Mouse (Mus musculus) gonadal fat pad, adult 2 months (tissue): ENCODE measurements around the gene 4930595D18Rik. TPM values are rescaled to one million over a fixed set of nuclear protein-coding genes. Genes with fewer than 3 reads are reported as not detected.

Experiments used
- DNase-seq: peaks from one replicate; pipeline ENCODE4 v3.0.0-alpha.2; 2012; ENCODE audit warnings: low read depth
- polyA plus RNA-seq: library from polyadenylated mRNA; depleted of rRNA; stranded (reverse); fragments of >200 nt; gene quantifications from 2 replicates; pipeline ENCODE4 v1.2.3, GENCODE M21; 2012; rRNA removed

Gene 4930595D18Rik
- polyA plus RNA-seq, 1 experiment: not detected

DNA sequence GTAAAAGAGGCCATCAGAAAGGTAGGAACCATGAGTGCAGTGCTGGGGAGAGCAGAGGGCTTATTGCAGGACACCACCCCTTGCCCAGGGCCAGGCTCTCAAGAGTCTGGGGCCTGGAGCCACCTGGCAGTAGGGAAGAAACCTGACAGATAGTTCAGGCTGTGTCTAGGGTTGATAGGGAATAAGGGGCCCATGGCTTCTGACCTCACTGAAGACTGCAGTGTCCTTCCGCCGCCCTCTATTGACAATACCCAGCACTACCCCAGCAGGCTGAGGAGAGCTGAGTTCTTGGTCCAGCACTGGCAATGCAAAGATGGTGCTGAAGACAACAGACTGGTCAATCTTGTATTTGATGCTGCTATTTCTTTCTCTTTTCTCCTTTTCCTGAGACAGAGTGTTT, 47.2 kb downstream of the 4930595D18Rik start:
- no peak for DNase-seq

DNA sequence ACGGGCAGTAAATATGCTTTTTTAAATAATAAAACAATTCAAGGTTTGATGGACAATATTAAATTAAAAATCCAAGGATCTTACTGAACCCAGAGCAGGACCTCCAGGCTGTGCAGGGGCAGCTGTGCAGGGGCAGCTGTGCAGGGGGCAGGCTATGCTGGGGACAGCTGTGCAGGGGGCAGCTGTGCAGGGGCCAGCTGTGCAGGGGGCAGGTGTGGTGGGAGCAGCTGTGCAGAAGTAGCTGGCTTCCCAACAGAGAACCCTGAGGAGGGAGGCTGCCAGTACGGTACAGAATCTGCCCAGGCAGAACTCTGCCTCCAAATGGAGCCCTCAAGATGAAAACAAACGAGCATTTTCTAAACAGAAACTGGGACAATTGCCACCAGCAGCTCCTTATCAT, 48.3 kb downstream of the 4930595D18Rik start:
- DNase-seq: no peak

DNA sequence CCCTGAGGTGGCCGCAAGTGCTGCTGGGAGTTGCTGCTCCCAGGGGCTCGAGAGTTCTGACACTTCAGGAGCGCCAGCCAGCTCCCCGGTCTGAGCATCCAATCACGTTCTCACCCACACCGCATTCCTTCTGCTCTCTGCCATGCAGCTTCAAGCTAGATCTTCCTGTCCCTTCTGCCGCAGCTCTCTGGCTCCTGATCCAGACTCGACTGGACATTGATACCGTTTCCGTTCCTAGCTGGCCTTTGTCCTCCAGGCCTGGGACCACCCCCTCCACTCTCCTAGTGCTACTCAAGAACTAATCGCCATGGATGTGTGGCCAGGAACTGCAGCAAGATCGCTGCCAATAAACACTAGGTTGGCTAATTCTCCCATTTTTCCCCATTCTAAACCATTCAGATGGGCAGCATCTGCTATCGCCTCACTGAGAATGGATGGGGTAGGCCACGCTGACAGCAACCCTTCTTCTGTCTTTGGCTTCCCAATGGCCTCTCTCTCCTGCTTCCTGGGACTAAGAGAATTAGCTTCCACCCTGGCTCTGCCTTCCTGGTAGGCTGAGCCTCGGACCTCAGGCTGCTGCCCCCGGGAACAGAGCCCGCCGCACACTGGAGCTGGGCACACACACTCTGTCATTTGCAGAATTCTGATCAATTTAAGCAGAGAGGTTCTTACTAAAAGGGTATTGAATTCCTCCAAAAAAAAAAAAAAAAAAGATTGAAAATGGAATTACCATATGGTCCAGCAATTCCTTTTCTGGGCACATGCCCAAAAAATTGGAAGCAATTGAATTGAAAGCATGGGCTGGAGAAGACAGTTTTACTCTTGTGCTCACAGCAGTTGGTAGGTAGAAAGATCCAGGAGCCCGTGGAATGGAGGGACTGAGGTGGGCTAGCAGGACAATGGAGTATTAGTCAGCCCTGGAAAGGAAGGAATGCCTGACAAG, 49.2 kb downstream of the 4930595D18Rik start:
- no peak for DNase-seq

DNA sequence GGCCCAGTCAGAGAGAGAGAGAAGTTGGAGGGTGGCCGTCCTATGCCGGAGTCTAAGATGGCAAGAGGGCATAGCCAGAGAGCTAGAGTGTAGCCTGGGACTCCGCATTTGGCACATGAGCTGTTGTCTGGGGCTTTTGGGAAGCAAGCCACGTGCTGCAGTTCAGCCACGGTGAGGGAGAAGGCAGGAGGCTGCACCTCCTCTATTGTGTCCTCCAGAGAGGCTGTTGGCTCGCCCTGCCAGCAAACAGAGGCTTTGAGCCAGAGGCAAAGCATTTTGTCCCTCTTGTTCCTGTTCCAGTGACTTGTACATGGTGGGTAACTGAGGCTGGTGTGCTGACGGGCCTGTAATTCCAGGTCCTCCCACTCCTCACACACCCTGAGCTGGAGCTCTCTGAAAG, 50.1 kb downstream of the 4930595D18Rik start:
- no peak for DNase-seq

DNA sequence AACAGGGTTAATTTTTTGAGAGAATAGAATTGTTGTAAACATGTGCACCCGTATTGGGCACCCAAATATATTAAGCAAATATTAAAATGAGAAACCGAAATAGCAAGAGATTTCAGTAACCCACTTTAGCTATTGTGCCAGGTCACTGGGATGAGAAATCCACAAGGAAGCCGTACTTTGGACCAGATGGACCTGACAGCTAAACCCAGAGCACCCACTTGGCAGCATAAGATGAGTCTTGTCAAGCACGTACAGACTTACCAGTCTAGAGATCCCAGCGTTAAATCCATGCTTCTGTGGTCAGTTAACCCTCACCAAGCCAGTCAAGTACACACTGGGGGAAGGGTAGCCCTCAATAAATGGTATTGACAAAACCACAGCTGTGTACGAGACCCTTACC, 58.6 kb downstream of the 4930595D18Rik start:
- DNase-seq: no peak

DNA sequence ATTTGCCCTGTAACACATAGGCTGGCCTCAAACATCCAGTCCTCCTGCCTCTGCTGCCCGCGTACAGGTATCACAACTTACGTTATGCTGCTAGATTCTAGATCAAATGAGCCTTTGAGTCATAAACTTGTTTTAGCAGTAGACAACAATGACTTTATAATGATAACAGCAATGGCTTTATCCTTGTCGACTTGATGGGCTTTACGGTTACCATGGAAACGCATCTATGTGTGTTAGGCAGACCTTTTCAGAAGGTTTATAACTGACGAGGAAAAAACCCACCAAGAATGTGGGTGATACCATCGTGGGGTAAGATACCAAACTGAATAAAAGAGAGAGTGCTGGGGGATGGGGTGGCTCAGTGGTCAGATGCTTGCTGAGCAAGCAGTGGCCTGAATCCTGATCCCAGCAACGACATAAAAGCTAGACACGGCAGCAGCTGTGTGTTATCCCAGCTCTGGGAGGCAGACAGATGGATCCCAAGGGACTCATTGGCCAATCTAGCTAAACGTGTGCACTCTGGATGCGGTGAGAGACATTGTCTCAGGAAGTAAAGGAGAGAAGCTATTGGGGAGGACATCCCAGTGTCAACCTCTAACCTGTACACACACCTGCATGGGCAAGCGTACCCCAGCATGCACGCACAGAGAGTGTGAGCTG, 59.6 kb downstream of the 4930595D18Rik start:
- no peak for DNase-seq

DNA sequence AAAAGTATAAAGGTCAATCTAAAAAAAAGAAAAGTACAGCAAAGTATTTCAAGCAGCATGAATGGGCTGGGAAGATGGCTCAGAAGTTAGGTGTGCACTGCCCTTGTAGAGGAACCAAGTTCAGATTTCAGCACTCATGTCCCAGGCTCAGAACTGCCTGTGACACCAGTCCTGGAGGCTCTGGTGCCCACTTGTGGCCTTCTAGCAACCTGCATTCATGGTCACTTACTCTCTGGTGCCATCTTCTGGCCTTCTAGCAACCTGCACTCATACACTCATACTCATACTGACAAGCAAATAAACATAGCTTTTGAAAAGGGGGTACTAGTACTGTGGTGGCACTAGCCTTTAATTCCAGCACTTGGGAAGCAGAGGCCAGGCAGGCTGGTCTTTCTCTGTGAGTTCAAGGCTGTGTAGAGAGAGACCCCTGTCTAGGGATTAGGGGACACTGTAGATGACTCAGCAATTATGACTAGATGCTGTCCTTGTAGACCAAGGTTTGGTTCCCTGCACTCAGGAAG, 61.9 kb downstream of the 4930595D18Rik start:
- DNase-seq: no peak

DNA sequence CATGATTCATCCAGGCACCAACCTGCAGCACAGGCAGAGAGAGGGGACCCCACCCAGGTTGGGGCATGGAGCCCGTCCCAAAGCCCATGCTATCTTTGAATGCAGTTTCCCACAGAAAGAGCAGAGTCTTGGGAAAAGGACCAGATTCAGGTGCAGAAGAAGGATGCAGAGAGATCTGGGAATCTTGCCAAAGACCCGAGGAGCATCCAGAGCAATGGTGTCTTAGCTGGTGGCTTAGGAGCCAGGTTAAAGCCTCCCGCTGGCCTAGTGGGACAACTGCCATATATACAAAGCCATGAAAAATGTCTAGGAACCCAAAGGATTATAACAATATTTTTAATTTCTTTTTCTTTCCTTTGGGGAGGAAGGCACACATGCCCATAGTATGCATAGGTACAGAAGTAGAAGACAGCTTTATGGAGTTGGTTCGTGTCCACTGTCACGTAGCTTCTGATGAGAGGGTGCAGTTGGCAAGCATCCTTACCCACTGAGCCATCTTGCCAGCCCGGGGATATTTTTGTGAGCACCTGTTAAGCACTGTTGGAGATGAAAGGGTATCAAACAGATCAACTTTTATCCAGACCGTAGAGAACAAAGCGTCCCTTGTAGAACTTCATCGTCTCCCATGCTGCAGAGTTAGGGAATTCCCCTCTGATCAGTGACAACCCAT, 63.2 kb downstream of the 4930595D18Rik start:
- no peak for DNase-seq

DNA sequence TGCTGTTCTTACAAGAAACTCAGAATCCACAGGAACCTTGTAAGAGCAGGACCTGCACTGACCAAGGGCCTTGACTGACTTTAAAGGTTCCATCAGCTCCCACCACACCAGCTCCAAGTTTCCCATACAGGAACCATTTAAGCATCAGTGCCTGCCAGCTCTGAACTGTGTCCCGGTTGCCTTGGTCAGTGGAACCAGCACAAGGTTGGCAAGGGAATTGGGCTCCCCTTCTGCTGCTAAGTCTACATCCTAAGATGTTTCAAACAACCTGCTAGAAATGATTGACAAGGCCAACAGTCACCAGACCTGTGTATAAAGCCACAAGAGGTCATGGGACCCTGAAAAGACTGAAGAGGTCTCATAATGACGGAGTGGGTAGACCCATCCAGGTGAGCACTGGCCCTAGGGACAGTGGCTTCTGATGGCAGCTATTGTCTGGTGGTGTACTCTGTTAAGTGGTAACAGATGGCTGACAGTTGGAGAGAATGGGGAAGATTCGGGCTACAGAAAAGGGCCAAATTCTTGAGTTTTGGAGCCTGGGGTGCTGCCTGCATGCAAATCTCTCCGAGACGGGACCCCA, 64.7 kb downstream of the 4930595D18Rik start:
- DNase-seq: no peak

DNA sequence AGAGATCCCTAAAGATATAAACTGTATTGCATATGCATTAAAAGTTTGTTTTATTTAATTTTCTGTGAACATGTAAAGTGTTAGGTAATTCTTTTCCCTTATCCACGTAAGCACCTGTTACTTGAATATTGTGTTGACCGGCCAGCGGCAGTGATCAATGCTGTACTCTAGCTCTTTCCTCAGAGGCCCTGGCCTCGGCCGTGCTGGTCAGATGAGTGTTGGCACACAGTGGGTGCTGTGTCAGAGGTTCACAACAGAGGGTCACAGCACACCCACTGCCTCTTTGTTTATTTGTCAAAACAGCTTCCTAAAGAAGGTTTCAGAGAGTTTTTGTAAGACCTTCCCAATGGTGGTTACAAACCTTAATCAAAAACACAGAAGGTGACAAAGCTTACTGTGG, 69.7 kb downstream of the 4930595D18Rik start:
- DNase-seq: no peak

DNA sequence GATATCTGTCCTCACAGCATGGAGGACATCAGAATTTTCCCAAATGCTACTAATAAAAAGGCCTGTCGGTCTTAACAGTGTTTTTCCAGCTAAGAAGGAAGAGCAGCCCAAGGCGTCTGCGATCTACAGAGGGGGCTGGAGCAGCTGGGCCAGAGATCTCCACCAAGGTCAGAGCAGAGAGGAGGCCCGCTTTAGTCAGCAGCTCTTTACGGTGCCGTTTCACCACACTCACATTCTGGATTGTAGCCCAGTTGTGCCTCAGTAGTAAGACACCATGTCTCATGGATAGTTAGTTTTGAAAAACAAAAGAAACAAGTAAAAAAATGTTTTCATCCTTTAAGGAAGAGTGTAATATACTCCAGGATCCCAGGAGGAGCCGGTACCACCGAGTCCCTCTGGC, 73.1 kb downstream of the 4930595D18Rik start:
- DNase-seq: no peak

Other genes with a start within 250 kb of the 4930595D18Rik start
- 31.7 and 34.5 TPM in 2 replicates for gene Ankrd9, start 205.5 kb downstream of the 4930595D18Rik start, polyA plus RNA-seq
- 7.6 and 15.2 TPM in 2 replicates for gene Rcor1, start 145.1 kb downstream of the 4930595D18Rik start, polyA plus RNA-seq
- gene Traf3, start 18.1 kb downstream of the 4930595D18Rik start, polyA plus RNA-seq: 13.1 and 14.5 TPM in 2 replicates
- 0.38 and 0.71 TPM in 2 replicates for gene Amn, start 86.6 kb upstream of the 4930595D18Rik start, polyA plus RNA-seq
- gene Cdc42bpb, start 193.2 kb upstream of the 4930595D18Rik start, polyA plus RNA-seq: 162 and 170 TPM in 2 replicates
- not detected in 2 replicates for gene Lbhd2, start 222.3 kb upstream of the 4930595D18Rik start, polyA plus RNA-seq
- gene Exoc3l4, start 232.5 kb upstream of the 4930595D18Rik start, polyA plus RNA-seq: 26.9 and 29.2 TPM in 2 replicates